In the genomic region with DNA sequence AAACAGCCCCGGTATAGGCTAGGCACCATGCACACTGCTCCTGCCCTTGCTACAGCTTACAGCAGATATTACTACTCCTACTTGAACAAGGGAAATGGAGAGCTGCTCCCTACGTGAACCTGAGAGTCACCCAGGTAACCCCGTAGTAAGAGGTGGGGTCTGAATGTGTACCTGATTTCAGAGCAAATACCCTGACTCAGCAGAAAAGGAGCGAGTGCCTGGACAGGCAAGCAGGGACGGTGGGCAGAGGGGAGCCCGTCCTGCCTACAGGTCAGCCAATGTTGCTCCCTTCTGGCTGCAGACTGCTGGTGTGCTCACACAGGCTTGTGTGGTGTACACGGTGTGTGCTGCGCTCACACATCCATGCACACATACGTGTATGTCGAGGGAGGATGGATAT, we compare ENCODE assay signal across 19 mouse cellular contexts. TPM values are rescaled to one million over a fixed set of nuclear protein-coding genes. Genes with fewer than 3 reads are reported as not detected.
A peak's percentile ranks its signal among the peaks of the same experiment; 100 is the strongest.
DNase-seq lines count a peak whose midpoint lies in the region; ATAC-seq and TF ChIP-seq lines count a peak whose summit lies in the region.
"Had no signal": no experiment of that assay in that cellular context is flagged by ENCODE, and none has a peak within 500 bp of the region (broad histone marks: within the 10 kb centered on the region; RNA-seq: fewer than 3 reads in every experiment).

No protein-coding gene starts in this region.

- H3K4me2 ChIP-seq in hindbrain, embryonic 14.5 days (replicated peaks) = no peak overlapping the region
- no peak overlapping the region for H3K4me2 ChIP-seq in hindbrain, embryonic 16.5 days (ENCODE audit: low read length)
- H3K4me2 ChIP-seq in myocyte (ENCODE audit: low read depth) = no peak overlapping the region
- H3K4me2 ChIP-seq: forebrain, embryonic 12.5 days; midbrain, embryonic 12.5 days had no signal

- no peaks in the 10 kb centered on the region for H3K27me3 ChIP-seq in cerebellum, adult 2 months (ENCODE audit: control insufficient read depth, insufficient read depth, low read length)
- no peaks in the 10 kb centered on the region for H3K27me3 ChIP-seq in hindbrain, embryonic 14.5 days (ENCODE audit: control insufficient read depth, insufficient read depth, low read length)
- no peaks in the 10 kb centered on the region for H3K27me3 ChIP-seq in hindbrain, embryonic 16.5 days (replicated peaks; ENCODE audit: control insufficient read depth, insufficient read depth, low read length)
- H3K27me3 ChIP-seq in megakaryocyte, embryonic 14.5 days (replicated peaks) = no peaks in the 10 kb centered on the region
- H3K27me3 ChIP-seq in myocyte (ENCODE audit: control insufficient read depth, insufficient read depth, insufficient read length) = no peaks in the 10 kb centered on the region
- H3K27me3 ChIP-seq: forebrain, embryonic 12.5 days; midbrain, embryonic 12.5 days had no signal

- 78% methylated on average over 10 of the region's 10 CpGs for WGBS in cerebellum, adult 2 months
- 94% methylated on average over 10 of the region's 10 CpGs for WGBS in hindbrain, embryonic 14.5 days
- WGBS in hindbrain, embryonic 16.5 days = 89% methylated on average over 10 of the region's 10 CpGs

- peak in 1 of 2 experiments; percentile 25 for DNase-seq in cerebellum, adult 2 months
- DNase-seq in cerebellum, adult 9-11 months = no peak
- DNase-seq in hindbrain, embryonic 14.5 days (ENCODE audit: low spot score) = no peak
- no peak for DNase-seq in kidney, postnatal 4 days
- DNase-seq: adrenal gland, adult 8-10 months; gastrocnemius, postnatal 36 days; heart, postnatal 36 days; left cerebral cortex, postnatal 4 days; lung, adult 2 months; retina, postnatal 1 day; right cerebral cortex, postnatal 4 days; thymus, postnatal 4 days had no signal

- H3K4me3 ChIP-seq in cerebellum, adult 2 months (replicated peaks; ENCODE audit: insufficient read depth, low read depth, low read length) = no peak overlapping the region
- no peak overlapping the region for H3K4me3 ChIP-seq in hindbrain, embryonic 14.5 days (replicated peaks; ENCODE audit: low read length)
- no peak overlapping the region for H3K4me3 ChIP-seq in hindbrain, embryonic 16.5 days (ENCODE audit: low read length)
- peak overlapping the region; percentile 73 for H3K4me3 ChIP-seq in megakaryocyte, embryonic 14.5 days (replicated peaks)
- H3K4me3 ChIP-seq in myocyte = no peak overlapping the region
- H3K4me3 ChIP-seq: forebrain, embryonic 12.5 days; heart, embryonic 10.5 days; midbrain, embryonic 12.5 days had no signal

- 0 out of 2 replicates have a peak, but pooled peaks have one; percentile 2 for TF ChIP-seq CTCF in cerebellum, adult 2 months (IDR thresholded peaks at IDR 0.05; ENCODE audit: borderline replicate concordance, insufficient read depth, low read depth, low read length)

- H3K27ac ChIP-seq in cerebellum, adult 2 months (ENCODE audit: insufficient read depth, low read length) = peak overlapping the region; percentile 42
- no peak overlapping the region for H3K27ac ChIP-seq in hindbrain, embryonic 14.5 days
- H3K27ac ChIP-seq in hindbrain, embryonic 16.5 days (ENCODE audit: low read depth, low read length) = no peak overlapping the region
- H3K27ac ChIP-seq: forebrain, embryonic 12.5 days; heart, embryonic 10.5 days; midbrain, embryonic 12.5 days had no signal

- peaks cover 40% of the 10 kb centered on the region for H3K4me1 ChIP-seq in cerebellum, adult 2 months (ENCODE audit: control insufficient read depth, insufficient read depth, low read length)
- peaks cover 32% of the 10 kb centered on the region for H3K4me1 ChIP-seq in hindbrain, embryonic 14.5 days (replicated peaks; ENCODE audit: control insufficient read depth, insufficient read depth, low read length)
- H3K4me1 ChIP-seq in hindbrain, embryonic 16.5 days (ENCODE audit: control insufficient read depth, insufficient read depth, low read depth, low read length) = peaks cover 13% of the 10 kb centered on the region
- peaks cover 16% of the 10 kb centered on the region for H3K4me1 ChIP-seq in megakaryocyte, embryonic 14.5 days

- peaks cover 77% of the 10 kb centered on the region for H3K79me2 ChIP-seq in myocyte (ENCODE audit: control insufficient read depth, insufficient read depth)

- TF ChIP-seq POLR2A in cerebellum, adult 2 months (IDR thresholded peaks at IDR 0.05; ENCODE audit: borderline replicate concordance, insufficient read depth, low read length) = no peak
- no peak for TF ChIP-seq POLR2A in myocyte (IDR thresholded peaks at IDR 0.05; ENCODE audit: insufficient read length, low read depth)

- H3K9ac ChIP-seq in hindbrain, embryonic 14.5 days = no peak overlapping the region
- H3K9ac ChIP-seq in hindbrain, embryonic 16.5 days (ENCODE audit: low read depth, low read length) = no peak overlapping the region
- H3K9ac ChIP-seq: forebrain, embryonic 12.5 days; midbrain, embryonic 12.5 days had no signal

- no peak overlapping the region for H3ac ChIP-seq in myocyte (ENCODE audit: control insufficient read depth, insufficient read length)

- 0 out of 2 replicates have a peak, but pooled peaks have one; percentile 8 for ATAC-seq in hindbrain, embryonic 14.5 days (ENCODE audit: low FRiP score)
- ATAC-seq in hindbrain, embryonic 16.5 days = no peak
- ATAC-seq in megakaryocyte, adult 5-6 weeks (ENCODE audit: poor library complexity, severe bottlenecking) = no peak

- H3K36me3 ChIP-seq in hindbrain, embryonic 14.5 days (replicated peaks; ENCODE audit: control insufficient read depth, insufficient read depth) = peaks cover 11% of the 10 kb centered on the region
- H3K36me3 ChIP-seq in hindbrain, embryonic 16.5 days (ENCODE audit: control insufficient read depth, insufficient read depth, low read length) = peaks cover 2% of the 10 kb centered on the region; the same call in 1 of the 2 replicates
- peaks cover 93% of the 10 kb centered on the region for H3K36me3 ChIP-seq in megakaryocyte, embryonic 14.5 days (replicated peaks; ENCODE audit: low read length)
- H3K36me3 ChIP-seq in myocyte (ENCODE audit: control insufficient read depth, insufficient read depth) = peaks cover 16% of the 10 kb centered on the region

- no peaks in the 10 kb centered on the region for H3K9me3 ChIP-seq in hindbrain, embryonic 14.5 days (ENCODE audit: control insufficient read depth, low read length)
- H3K9me3 ChIP-seq in hindbrain, embryonic 16.5 days (ENCODE audit: control insufficient read depth, low read length) = no peaks in the 10 kb centered on the region
- H3K9me3 ChIP-seq in megakaryocyte, embryonic 14.5 days = peaks cover 81% of the 10 kb centered on the region
- H3K9me3 ChIP-seq: forebrain, embryonic 12.5 days; heart, embryonic 10.5 days; midbrain, embryonic 12.5 days had no signal

TF ChIP-seq in myocyte, 11 proteins besides CTCF, POLR2A, EP300 and RAD21:
- TF ChIP-seq REST (IDR thresholded peaks at IDR 0.05; ENCODE audit: insufficient read depth, insufficient read length) = no peak
- no peak for TF ChIP-seq MAX (IDR thresholded peaks at IDR 0.05; ENCODE audit: low read depth)
- TF ChIP-seq POLR2AphosphoS2 (IDR thresholded peaks at IDR 0.05; ENCODE audit: insufficient read length, low read depth) = peak; percentile 45
TF ChIP-seq in myocyte: peak in this region for 1.

RNA-seq across cellular contexts. Expression of a gene that starts 20.7 kb away (rescaled TPM):
- 16.4 and 17.0 TPM in 2 replicates for polyA plus RNA-seq in cerebellum, adult 2 months (2012; rRNA removed)
- 15.8 and 16.2 TPM in 2 replicates for polyA plus RNA-seq in hindbrain, embryonic 14.5 days (2014; fragmentation: Nextera tagmentation; extraction: Ambion mirVana)
- polyA plus RNA-seq in hindbrain, embryonic 16.5 days (2015; fragmentation: Nextera tagmentation; extraction: Ambion mirVana) = 7.1 and 8.4 TPM in 2 replicates
- 2.1 and 4.9 TPM in 2 replicates for polyA plus RNA-seq in megakaryocyte, embryonic 14.5 days (2012; ENCODE audit: insufficient read depth, low replicate concordance)
- total RNA-seq in megakaryocyte, adult 5-6 weeks (2015) = 61.3 and 66.5 TPM in 2 replicates
- 64.9 and 75.6 TPM in 2 replicates for total RNA-seq in megakaryocyte, adult 5-6 weeks (2017)
- polyA plus RNA-seq in myocyte (2012; fragmentation: generic; extraction: Trizol) = 19.9 TPM
